Mouse (Mus musculus) retina, embryonic 14.5 days (tissue): ENCODE measurements at regions not wholly inside any gene's neighbourhood (a gene's known extent, or its start where the extent isn't known, plus 50 kb on each side); places are given as distances from the start of the nearest gene placed in this dataset.

Experiments
- DNase-seq: peaks from one replicate; pipeline ENCODE4 v3.0.0-alpha.2; 2015; ENCODE audit warnings: low spot score

DNA sequence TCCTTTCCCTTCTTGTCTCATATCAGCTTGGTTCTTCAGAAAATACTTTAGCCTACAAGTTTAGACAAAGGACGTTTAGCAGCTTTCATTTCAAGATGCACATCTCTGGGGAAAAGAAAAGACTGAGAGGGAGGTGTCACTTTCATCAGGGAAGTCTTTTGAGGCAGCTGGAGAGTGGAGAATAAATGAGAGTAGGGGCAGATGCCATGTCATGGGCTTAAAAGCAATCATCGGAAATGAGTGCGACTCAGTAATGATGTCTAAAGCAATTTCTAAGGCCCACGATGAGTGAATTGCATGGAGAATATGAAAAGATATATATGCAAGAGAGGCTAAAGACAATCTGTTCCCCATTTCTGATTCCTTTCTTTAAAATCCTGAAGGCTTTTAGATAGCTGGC, 295.7 kb upstream of the Steap1 start:
- no peak for DNase-seq

DNA sequence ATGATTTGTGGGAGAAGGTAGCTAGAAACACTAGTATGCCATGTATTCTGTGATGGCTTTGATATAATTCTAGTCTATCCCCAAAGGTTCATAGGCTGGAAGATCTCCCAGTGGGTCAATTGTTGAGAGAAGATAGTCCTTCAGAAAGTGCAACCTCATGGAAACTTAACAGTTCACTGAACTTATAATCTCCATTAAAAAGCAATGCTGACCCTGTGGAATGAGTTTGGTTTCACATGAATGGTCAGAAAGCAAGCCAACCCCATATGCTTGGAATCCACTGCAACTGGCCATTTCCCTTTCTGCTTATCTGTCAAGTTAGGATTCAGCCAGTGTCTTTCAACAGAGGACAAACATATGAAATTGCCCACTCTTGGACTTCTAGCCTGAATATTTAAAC, 291.7 kb upstream of the Steap1 start:
- no peak for DNase-seq

DNA sequence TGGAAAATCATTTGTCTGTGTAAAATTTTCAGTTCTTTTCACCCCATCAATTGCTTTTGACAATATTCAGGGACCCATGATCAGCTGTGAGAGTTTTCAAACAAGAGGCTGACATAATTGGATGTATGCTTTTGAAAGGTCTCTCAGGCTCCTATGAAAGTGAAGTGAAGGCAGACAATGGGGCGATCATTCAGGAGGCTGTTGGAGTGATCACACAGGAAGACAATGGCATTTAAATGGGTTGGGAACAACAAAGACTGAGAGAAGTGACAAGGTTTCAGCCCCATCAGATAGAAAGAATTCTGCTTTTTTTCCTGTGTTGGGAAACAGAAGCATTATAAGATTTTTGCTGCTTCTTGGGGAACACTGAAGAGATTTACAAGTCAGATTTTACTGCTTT, 267.6 kb upstream of the Steap1 start:
- peak; percentile 31 for DNase-seq
